Mouse (Mus musculus) MEL-GATA-1-ER (cell line): Measurements from ENCODE around the gene Pacs2.

Experiments used
- DNase-seq: peaks from one replicate; pipeline ENCODE4 v3.0.0-alpha.2; 2012; ENCODE audit warnings: low read depth; ENCODE audit errors: extremely low read depth

Gene Pacs2

DNA sequence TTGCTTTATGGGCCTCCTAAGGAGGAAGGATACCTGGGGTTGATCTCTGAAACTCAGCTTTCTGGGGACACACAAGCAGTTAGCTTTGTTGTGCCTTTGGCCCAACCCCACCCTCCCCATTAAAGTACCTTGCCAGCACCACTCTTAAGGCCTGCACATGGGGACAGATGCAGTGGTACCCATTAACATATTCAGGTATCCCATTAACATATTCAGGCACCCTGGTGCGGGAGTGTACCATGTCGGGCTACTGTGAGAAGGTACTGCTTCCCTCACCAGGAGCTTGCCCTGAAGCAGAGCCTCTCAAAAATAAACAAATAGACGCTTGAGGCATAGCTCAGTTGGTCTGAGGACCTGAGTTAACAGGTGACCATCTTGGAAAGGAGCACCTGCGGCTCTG lies 73.7 kb downstream of the Pacs2 start:
- no peak for DNase-seq

DNA sequence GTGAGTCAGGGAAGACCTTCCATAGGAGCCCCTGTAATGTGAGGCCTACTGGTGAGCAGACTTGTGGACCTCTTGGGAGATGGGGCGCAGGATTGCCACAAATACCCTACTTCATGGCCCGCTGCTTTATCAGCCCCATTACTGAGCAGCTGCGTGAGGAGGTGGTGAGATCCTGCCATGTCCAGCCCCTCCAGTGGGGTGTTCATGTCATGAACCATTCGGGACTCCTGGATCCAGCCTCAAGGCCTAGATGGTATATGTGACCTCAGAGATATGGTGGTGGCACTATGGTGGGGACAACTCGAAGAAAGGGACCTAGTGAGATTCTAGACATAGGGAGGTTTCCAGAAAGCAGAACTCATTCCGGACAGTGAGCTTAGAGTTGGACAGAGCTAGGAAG lies 74.8 kb downstream of the Pacs2 start:
- no peak for DNase-seq

DNA sequence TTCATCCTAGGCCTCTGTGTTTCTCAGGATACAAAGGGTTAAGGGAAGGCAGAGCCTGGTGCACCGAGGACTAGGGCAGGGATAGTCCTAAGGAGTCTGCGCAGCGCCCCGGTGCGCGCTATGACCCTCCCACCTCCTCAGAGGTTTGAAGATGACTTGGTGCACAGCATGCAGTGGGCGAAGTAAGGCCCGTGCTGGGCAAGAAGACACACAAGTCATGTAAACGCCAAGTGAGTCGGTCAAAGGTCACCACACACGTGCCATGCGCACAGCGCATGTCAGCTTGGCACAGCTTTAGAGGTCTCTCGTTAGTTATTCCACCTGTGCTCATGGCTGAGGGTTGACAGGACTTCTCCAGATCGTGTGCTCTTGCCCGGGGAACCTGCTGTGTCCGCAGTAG lies 75.7 kb downstream of the Pacs2 start:
- DNase-seq: no peak

DNA sequence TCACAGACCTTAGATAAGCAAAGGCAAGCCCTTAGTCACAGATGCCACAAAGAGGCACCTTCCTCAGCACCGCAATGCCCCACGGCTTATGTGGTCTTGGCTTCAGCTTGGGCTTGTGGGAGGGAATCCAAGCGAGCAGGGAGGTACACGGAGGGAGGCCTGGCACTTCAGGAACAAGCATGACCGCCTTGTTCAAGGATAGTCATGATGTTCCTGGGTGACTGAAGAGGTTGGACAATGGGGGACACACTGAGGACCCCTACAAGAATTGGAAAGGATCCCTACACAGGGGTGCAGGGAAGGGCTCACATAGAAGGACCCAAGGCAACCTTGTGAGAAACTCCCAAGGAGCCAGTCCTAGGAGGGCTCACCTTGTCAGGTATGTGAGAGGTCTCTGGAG lies 82.7 kb downstream of the Pacs2 start:
- DNase-seq: no peak

DNA sequence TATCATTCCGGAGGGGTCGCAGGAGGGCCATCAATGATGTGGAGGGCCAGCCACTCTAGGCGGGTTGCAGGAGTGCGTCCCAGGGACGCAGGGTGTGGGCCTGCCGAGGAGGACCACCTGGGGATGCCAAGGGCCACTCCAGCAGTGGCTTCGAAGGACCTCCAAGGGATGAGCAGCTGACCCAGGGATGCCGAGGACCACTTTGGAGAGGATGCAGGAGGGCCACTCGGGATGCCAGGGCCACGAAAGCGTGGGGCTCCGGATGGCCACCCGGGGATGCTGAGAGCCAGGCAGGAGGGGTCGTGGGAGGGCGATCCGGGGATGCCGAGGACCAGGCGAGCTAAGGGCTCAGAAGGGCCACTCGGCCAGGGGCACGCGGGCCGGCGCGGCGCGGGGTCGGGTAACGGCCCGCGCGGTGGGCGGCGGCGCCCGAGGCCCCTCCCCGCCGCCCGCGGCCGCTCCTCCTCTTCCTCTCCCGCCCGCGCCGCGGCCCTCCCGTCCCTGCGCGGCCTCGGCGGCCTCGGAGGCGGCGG lies 83.5 kb downstream of the Pacs2 start, which contains the start of gene Mta1:
Mta1 (plus strand) TSS at position 530 of the 533 bp plus-strand sequence.
- no peak for DNase-seq

DNA sequence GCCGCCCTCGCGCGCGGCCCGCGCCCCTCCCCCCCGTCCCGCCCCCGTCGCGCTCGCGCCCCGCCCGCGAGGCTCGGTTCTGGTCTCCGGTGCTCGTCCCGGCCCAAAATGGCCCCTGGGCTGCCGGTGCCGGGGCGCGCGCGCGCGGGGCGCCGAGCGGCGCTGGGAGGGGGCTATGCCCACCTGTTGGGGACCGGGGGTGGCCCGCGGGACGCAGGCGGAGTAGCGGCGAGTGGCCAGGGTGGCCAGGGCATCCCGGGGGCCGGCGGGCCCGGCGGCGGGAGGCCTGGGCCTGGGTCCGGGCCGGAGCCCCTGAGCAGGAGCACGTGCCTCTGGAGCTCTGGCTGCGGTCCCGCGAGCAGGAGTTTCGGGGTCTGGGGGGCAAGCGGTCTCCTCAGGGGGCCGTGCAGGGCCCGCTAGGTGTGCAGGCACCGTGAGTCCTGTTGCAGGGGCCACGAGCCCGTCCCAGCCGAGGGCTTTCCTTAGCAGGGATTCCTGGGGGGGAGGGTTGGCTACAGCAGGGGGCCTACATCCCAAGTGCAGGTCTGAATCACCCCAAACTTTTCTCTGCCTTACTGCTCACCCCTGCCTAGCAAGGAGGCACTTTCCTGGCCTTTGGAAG lies 84.3 kb downstream of the Pacs2 start:
- no peak for DNase-seq

DNA sequence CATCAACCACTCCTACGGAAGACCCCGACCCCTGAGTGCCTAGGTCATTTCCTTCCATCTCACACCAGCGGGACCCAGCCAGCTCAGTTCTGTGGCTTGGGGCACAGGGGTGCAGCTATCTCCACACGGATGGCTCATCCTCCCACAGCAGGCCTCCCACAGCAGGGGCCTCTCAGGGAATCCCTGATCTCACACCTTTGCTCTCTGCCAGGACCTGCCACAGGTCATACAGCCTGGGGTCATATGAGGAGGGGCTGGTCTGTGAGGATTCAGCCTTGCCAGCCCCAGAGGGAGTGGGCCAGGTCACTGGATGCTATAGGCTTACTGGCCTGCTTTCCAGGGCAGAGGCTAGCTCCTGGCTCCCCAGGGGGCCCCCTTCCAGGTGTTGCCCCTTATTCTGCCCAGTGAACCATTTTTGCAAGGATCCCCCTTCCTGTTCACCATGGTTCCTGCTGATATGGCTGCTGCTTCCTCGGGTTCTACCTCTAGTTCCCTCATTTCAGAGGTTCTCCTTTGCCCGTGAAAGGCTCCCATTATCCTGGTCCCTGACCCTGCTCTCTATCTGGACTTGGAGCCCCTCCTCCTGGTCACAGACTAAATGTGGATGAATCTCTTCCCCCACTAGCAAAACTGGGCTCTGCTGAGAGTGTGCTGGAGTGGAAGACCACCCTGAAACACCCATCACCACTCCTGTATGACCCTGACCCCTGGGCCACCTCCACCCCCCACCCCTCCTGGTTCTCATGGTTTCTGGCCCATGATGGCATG lies 85.3 kb downstream of the Pacs2 start:
- DNase-seq: no peak

DNA sequence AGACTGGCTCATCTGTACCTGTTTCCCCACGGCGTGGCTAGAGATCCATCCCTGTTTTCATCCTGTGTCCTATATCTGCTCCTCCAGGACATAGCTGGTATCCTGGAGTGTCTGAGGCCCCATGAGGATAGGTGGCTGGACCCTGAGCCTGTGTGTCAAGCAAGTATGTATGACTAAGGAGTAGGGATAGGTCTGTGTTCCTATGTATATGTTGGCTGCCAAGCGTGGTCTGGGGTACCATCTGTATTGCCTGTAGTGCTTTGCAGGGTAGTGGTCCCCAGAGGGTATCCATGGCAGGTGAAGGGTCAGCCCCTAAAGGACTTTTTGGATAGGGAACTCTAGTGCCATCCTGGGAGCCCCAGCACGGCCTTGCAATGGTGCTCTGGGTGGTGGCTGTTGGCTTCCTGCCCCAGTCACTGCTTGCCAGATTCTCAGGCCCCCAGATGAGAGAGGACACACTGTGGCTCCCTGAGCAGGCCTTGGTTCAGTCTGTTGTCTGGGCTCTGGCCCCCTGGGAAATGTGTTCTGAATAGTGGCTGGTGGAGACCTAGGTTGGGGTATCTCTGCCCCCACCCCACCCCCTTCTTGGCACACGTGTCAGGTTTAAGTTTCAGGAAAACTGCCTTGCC lies 86.3 kb downstream of the Pacs2 start:
- DNase-seq: no peak

DNA sequence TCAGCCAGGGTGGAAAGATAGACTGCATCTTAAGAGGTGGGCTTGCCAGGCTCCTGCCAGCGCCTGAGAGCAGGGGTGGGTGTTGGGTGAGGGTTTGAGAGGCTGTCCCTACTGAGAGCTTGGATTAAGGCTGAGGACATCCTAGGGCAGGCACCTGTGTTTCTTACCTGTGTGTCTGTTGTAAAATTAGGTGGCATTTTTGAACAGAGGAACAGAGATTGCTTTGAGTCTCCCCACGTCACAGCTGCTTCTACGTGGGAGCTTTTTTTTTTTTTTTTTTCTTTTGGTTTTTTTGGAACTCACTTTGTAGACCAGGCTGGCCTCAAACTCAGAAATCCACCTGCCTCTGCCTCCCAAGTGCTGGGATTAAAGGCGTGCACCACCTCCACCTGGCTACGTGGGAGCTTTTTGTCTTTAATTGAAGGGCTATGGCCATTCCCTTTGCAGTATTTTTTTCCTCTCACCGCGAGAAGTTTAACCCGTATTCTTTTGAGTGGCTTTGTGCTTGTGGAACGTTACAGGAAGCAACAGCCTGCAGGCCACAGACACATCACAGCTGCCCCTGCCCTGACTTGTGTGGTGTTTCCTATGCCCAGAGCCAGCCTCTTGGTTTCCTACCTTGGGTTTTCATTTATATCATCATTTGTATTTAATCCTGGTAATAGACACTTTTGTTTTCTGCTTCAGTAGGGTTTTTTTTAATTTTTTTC lies 87.1 kb downstream of the Pacs2 start:
- no peak for DNase-seq

DNA sequence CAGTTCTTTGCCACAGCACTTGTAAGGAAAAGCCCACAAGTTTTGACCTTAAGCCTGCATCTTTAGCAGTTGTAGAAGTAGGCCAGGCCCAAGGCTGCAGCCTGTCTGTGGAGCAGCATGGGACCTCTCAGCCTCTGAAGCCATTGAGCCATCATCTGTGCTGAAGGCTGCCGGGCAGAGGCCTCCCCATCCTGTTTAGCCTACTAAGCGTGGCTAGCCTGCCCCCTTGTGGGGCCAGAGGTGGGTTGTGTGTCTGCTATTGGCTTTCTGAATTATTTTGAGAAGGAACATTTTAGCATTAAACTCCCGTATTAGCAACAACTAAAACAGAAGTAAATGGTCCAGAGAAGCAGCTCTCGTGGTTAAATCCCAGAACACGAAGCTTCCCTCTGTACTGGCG lies 88.2 kb downstream of the Pacs2 start:
- DNase-seq: peak; percentile 53

DNA sequence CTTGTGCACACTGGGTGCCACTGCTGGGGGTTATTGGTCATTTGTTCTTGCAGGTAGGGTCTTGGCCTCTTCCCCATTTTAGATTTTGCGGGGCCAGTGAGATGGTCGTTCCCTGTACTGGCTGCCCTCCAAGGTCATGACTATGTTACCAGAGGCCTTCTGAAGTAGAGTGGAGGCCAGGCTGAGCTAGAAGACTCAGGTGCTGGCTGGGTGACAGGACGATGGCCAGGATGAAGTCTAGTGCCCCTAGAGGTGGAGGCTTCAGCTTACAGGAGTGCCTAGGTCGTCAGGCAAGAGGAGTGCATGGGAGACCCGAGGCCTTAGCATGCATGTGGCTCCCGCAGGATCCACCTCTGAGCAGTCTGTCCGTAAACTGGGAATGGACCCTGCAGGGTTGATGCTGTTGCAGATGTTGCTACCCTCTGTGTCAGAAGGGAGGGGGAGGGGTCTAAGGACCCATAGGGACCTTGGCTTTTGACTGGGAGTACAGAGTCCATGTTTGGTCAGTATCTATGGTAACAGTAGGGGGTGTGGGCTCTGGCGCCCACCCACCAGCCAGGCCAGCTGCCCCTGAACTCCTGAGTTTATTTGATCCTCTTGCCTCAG lies 89.6 kb downstream of the Pacs2 start:
- no peak for DNase-seq

DNA sequence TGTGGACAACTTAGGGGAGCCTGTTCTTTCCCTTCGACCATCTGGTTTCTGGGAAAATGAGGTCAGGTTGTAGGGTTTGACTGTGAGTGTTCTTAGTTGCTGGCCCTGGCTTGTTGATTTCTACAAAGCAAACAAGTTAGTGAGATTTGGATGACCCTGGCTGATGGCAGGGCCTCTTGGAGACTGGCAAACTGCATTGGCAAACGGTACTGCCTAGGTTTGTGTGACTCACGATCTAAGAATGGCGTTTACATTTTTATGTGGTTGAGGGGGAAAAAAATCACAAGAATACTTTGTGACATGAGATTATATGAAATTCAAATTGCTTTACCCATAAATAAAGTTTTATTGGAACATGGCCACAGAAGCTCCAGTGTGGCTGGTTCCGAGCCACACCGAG lies 92.1 kb downstream of the Pacs2 start:
- DNase-seq: no peak

DNA sequence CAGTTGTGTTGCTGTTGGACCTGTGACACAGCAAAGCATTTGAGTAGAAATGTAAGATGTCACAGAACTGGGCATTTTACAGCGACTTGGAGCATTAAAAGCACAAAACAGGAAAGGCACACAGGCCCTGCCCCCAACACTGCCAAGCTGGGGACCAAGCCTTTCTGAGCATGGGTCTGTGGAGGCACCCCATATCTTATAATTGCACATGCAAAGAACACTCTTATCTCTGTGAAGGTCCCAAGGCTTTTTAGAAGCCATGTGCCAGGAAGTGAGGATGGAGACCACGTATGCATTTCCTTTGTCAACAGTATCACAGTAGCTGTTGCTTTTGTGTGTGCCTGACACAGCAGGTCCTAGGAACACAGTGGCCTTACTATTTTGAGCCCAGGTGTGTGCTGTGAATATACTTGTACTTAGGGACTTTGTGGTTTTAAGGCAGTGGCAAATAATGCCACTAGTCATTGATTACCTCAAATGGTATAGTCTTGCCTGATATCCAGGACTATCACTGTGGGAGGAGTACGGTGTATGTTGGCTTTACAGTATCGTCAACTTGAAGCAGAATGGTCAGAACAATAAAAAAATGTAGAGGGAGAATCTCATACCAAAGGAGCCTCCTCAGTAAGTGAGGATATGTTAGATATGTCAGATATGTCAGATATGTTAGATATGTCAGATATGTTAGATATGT lies 93.3 kb downstream of the Pacs2 start:
- peak; percentile 99 for DNase-seq

DNA sequence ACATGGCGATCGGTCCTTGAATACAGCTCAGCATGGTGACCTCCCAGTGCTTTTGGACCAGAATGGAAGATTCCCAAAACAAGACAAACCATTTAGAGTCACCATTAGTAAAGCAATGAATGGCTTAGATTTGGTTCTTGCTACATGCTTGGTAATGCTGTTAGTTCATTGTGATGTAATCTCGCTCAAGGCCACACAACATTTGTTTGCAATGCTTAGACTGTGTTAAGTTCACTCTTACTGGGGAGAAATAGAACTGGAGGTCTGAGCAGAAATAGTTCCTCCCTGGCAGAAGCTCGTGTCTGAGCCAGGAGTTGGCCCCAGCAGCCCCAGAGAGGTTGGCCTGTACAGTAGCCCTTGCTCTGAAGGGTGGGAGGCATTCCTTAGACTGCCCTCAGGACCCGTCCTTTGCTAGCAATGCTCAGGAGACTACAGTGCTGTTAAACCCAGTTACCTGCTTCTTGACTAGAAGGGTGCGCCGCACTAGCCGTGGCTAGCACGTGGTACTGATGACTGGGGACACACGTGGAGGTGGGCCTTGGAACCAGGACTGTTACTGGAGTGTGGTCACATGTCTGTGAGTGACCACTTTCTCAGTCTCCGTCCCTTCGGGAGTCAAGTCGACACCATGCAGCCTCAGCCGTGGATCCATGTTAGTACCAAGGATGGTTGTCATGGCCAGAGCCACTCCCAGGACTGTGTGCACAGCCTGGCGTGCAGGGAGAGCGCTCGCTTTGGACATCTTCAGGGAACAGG lies 94.4 kb downstream of the Pacs2 start:
- no peak for DNase-seq

DNA sequence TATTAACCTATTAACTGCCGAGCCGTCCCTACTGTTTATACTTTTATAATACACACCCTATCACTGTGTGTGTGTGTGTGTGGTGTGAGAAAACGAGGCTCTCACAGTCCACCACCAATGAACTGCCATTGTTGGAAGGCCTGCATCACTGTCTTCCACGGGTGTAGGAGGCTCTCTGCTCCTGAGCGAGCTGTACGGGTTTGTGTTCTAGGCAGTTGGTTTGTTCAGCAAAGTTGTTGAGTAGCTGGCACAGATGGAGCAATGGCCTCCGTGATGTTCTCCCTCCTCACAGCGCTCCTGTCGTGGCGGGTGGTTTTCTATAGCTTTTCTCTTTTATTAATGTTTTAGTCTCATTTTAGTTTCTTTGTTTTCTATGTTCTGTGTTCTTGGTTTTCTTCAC lies 95.5 kb downstream of the Pacs2 start:
- DNase-seq: no peak

DNA sequence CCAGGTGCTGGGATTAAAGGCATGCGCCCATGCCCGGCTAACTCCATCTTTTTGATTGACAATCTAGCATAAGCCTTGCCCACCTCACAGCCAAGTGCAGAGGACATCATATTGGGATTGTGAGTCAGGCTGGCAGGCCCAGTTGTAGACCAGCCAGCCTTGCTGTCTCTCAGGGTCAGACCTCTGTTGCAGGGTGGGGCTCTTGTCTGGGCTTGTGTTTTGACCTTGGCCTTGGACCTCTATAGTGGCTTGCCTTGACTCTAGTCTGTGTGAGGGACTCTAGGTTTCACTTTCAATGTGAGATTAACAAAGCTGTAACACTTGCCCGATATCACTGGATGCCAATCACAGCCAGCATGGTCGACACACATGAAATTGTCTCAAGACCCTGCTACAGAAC lies 99.8 kb downstream of the Pacs2 start:
- DNase-seq: no peak

DNA sequence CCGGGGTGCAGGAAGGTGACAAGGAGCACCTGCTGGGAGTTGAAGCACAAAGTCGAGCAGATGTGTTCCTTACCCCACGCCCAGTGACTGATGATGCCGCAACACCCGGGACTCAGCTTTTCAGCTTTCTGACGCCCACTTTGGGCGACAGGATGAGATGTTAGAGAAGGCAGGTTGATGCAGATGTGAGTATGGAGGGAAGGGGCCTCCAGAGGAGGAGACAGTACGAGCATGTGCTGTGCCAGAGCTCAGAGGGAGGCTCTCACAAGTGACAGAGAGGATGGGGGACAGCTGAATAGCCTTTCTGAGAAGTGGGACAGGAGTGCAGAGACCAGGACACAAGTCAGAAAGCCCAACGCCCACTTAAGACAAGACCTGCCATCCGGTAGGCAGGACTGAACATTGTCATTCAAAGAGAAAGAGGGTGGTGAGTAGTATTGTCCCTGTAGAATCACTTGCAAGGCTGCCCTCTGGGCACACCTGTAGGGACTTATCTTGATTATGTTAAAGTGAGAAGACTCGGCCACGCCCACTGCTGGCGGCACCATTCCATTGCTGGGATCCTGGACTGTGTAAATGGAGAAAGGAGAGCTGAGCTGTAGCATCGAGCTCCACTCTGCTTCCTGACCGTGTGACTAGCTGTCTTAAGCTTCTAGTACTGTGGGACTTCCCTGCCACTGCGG lies 100.7 kb downstream of the Pacs2 start:
- no peak for DNase-seq

DNA sequence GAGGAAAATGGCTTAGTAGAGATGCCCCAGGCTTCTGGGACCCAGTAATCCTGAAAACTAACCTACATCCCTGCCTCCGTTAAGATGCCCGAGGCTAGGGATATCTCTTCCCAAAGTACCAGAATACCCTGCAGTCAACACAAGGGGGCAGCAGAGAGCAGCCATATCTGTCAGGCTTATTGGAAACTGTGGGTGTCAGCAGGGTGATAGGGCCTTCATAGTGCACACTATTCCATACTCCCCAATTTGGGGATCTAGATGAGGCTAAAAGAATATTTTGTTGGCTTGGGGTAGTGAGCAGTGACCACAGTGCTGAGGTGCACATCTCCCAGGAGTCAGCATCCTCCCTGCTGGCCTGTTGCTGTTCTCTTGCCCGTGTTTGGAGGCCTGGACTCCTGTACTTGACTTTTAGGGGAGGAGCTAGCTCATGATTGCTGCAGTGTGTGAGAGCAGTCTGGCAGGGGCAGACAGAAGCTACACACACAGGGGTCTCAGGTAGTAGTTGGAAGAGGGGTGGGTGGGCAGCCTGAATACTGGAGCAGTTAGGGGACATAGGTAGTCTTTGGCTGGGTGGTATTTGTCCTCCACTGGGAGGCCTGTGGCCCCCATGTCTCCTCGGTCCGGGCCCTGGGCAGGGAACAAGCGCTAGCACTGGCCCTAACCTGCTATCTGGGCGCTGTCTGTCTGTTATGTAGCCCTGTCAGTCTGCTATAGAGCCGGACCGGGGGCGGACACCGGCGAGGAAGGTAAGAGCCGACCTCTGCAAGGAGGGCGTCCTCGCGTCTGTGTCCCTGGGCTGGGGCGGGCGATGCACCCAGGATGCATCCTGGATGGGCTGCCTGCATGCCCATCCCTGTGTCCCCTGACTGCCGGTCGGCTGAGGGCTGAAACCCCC lies 105.5 kb downstream of the Pacs2 start:
- DNase-seq: peak; percentile 71
